Mouse (Mus musculus) 3134 (cell line): Measurements from ENCODE around the gene Pigl.
"Not testable (repeated sequence)": the region's sequence is repeated elsewhere in the genome, so short reads cannot be mapped to it uniquely, and the experiment has no call there.

Source experiments
- DNase-seq: peaks from one replicate; pipeline ENCODE4 v3.0.0-alpha.2; 2011; ENCODE audit warnings: low spot score; ENCODE audit not compliant: insufficient read length; ENCODE audit errors: extremely low read depth

The Pigl gene

GRCm38 (mm10) chr11:62466546-62466945, 8.3 kb downstream of the Pigl start:
- DNase-seq, result no peak

GRCm38 (mm10) chr11:62467289-62467688, 9.0 kb downstream of the Pigl start:
- not testable (repeated sequence) for DNase-seq

GRCm38 (mm10) chr11:62470451-62470850, 12.2 kb downstream of the Pigl start:
- DNase-seq, result no peak

GRCm38 (mm10) chr11:62473516-62473915, 15.3 kb downstream of the Pigl start:
- DNase-seq, result no peak

GRCm38 (mm10) chr11:62476156-62476555, 17.9 kb downstream of the Pigl start:
- no peak for DNase-seq

GRCm38 (mm10) chr11:62478931-62479330, 20.7 kb downstream of the Pigl start:
- DNase-seq, result no peak

- DNase-seq, result no peak
Measured at GRCm38 (mm10) chr11:62479581-62479980, 21.3 kb downstream of the Pigl start.

- no peak for DNase-seq
Measured at GRCm38 (mm10) chr11:62486949-62487348, 28.7 kb downstream of the Pigl start.

- DNase-seq, result no peak
Measured at GRCm38 (mm10) chr11:62487540-62488350, 29.5 kb downstream of the Pigl start.

- no peak for DNase-seq
Measured at GRCm38 (mm10) chr11:62493701-62494100, 35.4 kb downstream of the Pigl start.

- peak; percentile 53 for DNase-seq
Measured at GRCm38 (mm10) chr11:62494754-62495275, 36.6 kb downstream of the Pigl start.

- peak; percentile 78 for DNase-seq
Measured at GRCm38 (mm10) chr11:62495276-62495801, 37.1 kb downstream of the Pigl start.

GRCm38 (mm10) chr11:62496151-62496715, 38.0 kb downstream of the Pigl start:
- DNase-seq, result peak; percentile 26

GRCm38 (mm10) chr11:62497181-62497580, 38.9 kb downstream of the Pigl start:
- no peak for DNase-seq

GRCm38 (mm10) chr11:62498802-62499201, 40.5 kb downstream of the Pigl start:
- no peak for DNase-seq

- DNase-seq, result no peak
Measured at GRCm38 (mm10) chr11:62500529-62500928, 42.3 kb downstream of the Pigl start.

- no peak for DNase-seq
Measured at GRCm38 (mm10) chr11:62507683-62508082, 49.4 kb downstream of the Pigl start.

GRCm38 (mm10) chr11:62508365-62508764, 50.1 kb downstream of the Pigl start:
- DNase-seq, result not testable (repeated sequence)

GRCm38 (mm10) chr11:62508816-62509215, 50.6 kb downstream of the Pigl start:
- DNase-seq, result not testable (repeated sequence)

GRCm38 (mm10) chr11:62509571-62509970, 51.3 kb downstream of the Pigl start:
- DNase-seq, result no peak

- no peak for DNase-seq
Measured at GRCm38 (mm10) chr11:62510956-62511355, 52.7 kb downstream of the Pigl start.
